Mouse (Mus musculus): ENCODE data around the gene Krt16.

Krt16 gene

GRCm38 (mm10) chr11:100248852-100249465 is at the start of gene Krt16:
TSS of gene Krt16 (minus strand) at chr11:100248902.
- no peak for DNase-seq (ENCODE audit: low spot score)

- DNase-seq (ENCODE audit: low spot score) = no peak
Measured at GRCm38 (mm10) chr11:100297801-100298200, 49.1 kb upstream of the Krt16 start.

- DNase-seq (ENCODE audit: low spot score) = peak; percentile 72
Measured at GRCm38 (mm10) chr11:100295308-100295707, 46.6 kb upstream of the Krt16 start.

- no peak for DNase-seq (ENCODE audit: low spot score)
Measured at GRCm38 (mm10) chr11:100292884-100293283, 44.2 kb upstream of the Krt16 start.

- DNase-seq (ENCODE audit: low spot score) = no peak
Measured at GRCm38 (mm10) chr11:100290235-100290634, 41.5 kb upstream of the Krt16 start.

- DNase-seq (ENCODE audit: low spot score) = no peak
Measured at GRCm38 (mm10) chr11:100288942-100289341, 40.2 kb upstream of the Krt16 start.

- DNase-seq (ENCODE audit: low spot score) = no peak
Measured at GRCm38 (mm10) chr11:100287024-100287423, 38.3 kb upstream of the Krt16 start.

- no peak for DNase-seq (ENCODE audit: low spot score)
Measured at GRCm38 (mm10) chr11:100284988-100285387, 36.3 kb upstream of the Krt16 start.

GRCm38 (mm10) chr11:100282549-100282948 is 33.8 kb upstream of the Krt16 start:
- peak; percentile 35 for DNase-seq (ENCODE audit: low spot score)

- DNase-seq (ENCODE audit: low spot score) = peak; percentile 75
Measured at GRCm38 (mm10) chr11:100281596-100282544, 33.2 kb upstream of the Krt16 start.

GRCm38 (mm10) chr11:100278759-100279158 is 30.1 kb upstream of the Krt16 start:
- no peak for DNase-seq (ENCODE audit: low spot score)

GRCm38 (mm10) chr11:100277726-100278480 is 29.2 kb upstream of the Krt16 start:
- DNase-seq (ENCODE audit: low spot score) = no peak

- no peak for DNase-seq (ENCODE audit: low spot score)
Measured at GRCm38 (mm10) chr11:100275466-100275865, 26.8 kb upstream of the Krt16 start.

GRCm38 (mm10) chr11:100274719-100275118 is 26.0 kb upstream of the Krt16 start:
- DNase-seq (ENCODE audit: low spot score) = no peak

GRCm38 (mm10) chr11:100271878-100272277 is 23.2 kb upstream of the Krt16 start:
- DNase-seq (ENCODE audit: low spot score) = no peak

GRCm38 (mm10) chr11:100269821-100270332 is 21.2 kb upstream of the Krt16 start, which contains the start of gene Krt42:
TSS of gene Krt42 (minus strand) at chr11:100269871.
- DNase-seq (ENCODE audit: low spot score) = no peak

- no peak for DNase-seq (ENCODE audit: low spot score)
Measured at GRCm38 (mm10) chr11:100262058-100262980, 13.6 kb upstream of the Krt16 start.

- DNase-seq (ENCODE audit: low spot score) = no peak
Measured at GRCm38 (mm10) chr11:100261235-100261605, 12.5 kb upstream of the Krt16 start.

- DNase-seq (ENCODE audit: low spot score) = no peak
Measured at GRCm38 (mm10) chr11:100260514-100261234, 12.0 kb upstream of the Krt16 start, which contains the start of gene Krt17. TSS of gene Krt17 (minus strand) at chr11:100261029.

- DNase-seq (ENCODE audit: low spot score) = no peak
Measured at GRCm38 (mm10) chr11:100259079-100259478, 10.4 kb upstream of the Krt16 start.

Data from MN1 (cell line).